Mouse (Mus musculus) right cerebral cortex, postnatal 4 days (tissue): Measurements from ENCODE around the gene Thap11.
"Not testable (repeated sequence)": the region's sequence is repeated elsewhere in the genome, so short reads cannot be mapped to it uniquely, and the experiment has no call there.

ENCODE experiments used
- DNase-seq: peaks from one replicate; pipeline ENCODE4 v3.0.0-alpha.2; 2022

Gene Thap11

GRCm38 (mm10) chr8:105854715-105855216, at the start of gene Thap11:
Gene Thap11, plus strand, starts transcription at chr8:105855132.
- peak; percentile 89 for DNase-seq

GRCm38 (mm10) chr8:105805346-105805745, 49.6 kb upstream of the Thap11 start:
- DNase-seq, result no peak

- no peak for DNase-seq
Observed at GRCm38 (mm10) chr8:105805964-105806363, 49.0 kb upstream of the Thap11 start.

GRCm38 (mm10) chr8:105807766-105808165, 47.2 kb upstream of the Thap11 start:
- no peak for DNase-seq

- no peak for DNase-seq
Observed at GRCm38 (mm10) chr8:105808480-105808879, 46.5 kb upstream of the Thap11 start.

- DNase-seq, result no peak
Observed at GRCm38 (mm10) chr8:105810245-105810786, 44.6 kb upstream of the Thap11 start.

- DNase-seq, result no peak
Observed at GRCm38 (mm10) chr8:105811061-105811460, 43.9 kb upstream of the Thap11 start.

- DNase-seq, result no peak
Observed at GRCm38 (mm10) chr8:105811543-105811942, 43.4 kb upstream of the Thap11 start.

GRCm38 (mm10) chr8:105812511-105812910, 42.4 kb upstream of the Thap11 start:
- no peak for DNase-seq

- DNase-seq, result no peak
Observed at GRCm38 (mm10) chr8:105813241-105813640, 41.7 kb upstream of the Thap11 start.

- no peak for DNase-seq
Observed at GRCm38 (mm10) chr8:105819659-105820058, 35.3 kb upstream of the Thap11 start.

- DNase-seq, result no peak
Observed at GRCm38 (mm10) chr8:105820925-105821324, 34.0 kb upstream of the Thap11 start.

- DNase-seq, result no peak
Observed at GRCm38 (mm10) chr8:105825506-105825905, 29.4 kb upstream of the Thap11 start.

- DNase-seq, result no peak
Observed at GRCm38 (mm10) chr8:105826379-105826778, 28.6 kb upstream of the Thap11 start.

- peak; percentile 91 for DNase-seq
Observed at GRCm38 (mm10) chr8:105826861-105827848, 27.8 kb upstream of the Thap11 start, which contains the start of the genes Ranbp10 and Tsnaxip1. Gene Ranbp10, minus strand, starts transcription at chr8:105827350. Gene Tsnaxip1, plus strand, starts transcription at chr8:105827731.

GRCm38 (mm10) chr8:105833740-105834139, 21.2 kb upstream of the Thap11 start:
- DNase-seq, result not testable (repeated sequence)

- DNase-seq, result peak; percentile 34
Observed at GRCm38 (mm10) chr8:105835318-105835717, 19.6 kb upstream of the Thap11 start.

- no peak for DNase-seq
Observed at GRCm38 (mm10) chr8:105836991-105837390, 17.9 kb upstream of the Thap11 start.

GRCm38 (mm10) chr8:105839209-105839608, 15.7 kb upstream of the Thap11 start:
- no peak for DNase-seq

- no peak for DNase-seq
Observed at GRCm38 (mm10) chr8:105846678-105847077, 8.3 kb upstream of the Thap11 start.

- DNase-seq, result no peak
Observed at GRCm38 (mm10) chr8:105850014-105850413, 4.9 kb upstream of the Thap11 start.

- DNase-seq, result no peak
Observed at GRCm38 (mm10) chr8:105850611-105851010, 4.3 kb upstream of the Thap11 start.

- DNase-seq, result peak; percentile 86
Observed at GRCm38 (mm10) chr8:105851651-105852143, 3.2 kb upstream of the Thap11 start.
